Mouse (Mus musculus): ENCODE data around the gene Lrig2. TPM values are rescaled to one million over a fixed set of nuclear protein-coding genes. Genes with fewer than 3 reads are reported as not detected.
"Not testable (repeated sequence)": the region's sequence is repeated elsewhere in the genome, so short reads cannot be mapped to it uniquely, and the experiment has no call there.

The Lrig2 gene
- polyA plus RNA-seq, 3 experiments from 2014 or later, result 5.6 to 6.1 (median 5.8) TPM

- ATAC-seq, result no peak
Measured at GRCm38 (mm10) chr3:104431156-104431847, 80.4 kb downstream of the Lrig2 start.

- not testable (repeated sequence) for ATAC-seq
Measured at GRCm38 (mm10) chr3:104427354-104427753, 84.4 kb downstream of the Lrig2 start.

- ATAC-seq, result no peak
Measured at GRCm38 (mm10) chr3:104424346-104424745, 87.4 kb downstream of the Lrig2 start.

GRCm38 (mm10) chr3:104420929-104421328 is 90.8 kb downstream of the Lrig2 start:
- no peak for ATAC-seq

- no peak for ATAC-seq
Measured at GRCm38 (mm10) chr3:104419990-104420389, 91.7 kb downstream of the Lrig2 start.

GRCm38 (mm10) chr3:104416806-104417205 is 94.9 kb downstream of the Lrig2 start:
- ATAC-seq, result no peak

- ATAC-seq, result no peak
Measured at GRCm38 (mm10) chr3:104412482-104412881, 99.2 kb downstream of the Lrig2 start.

- no peak for ATAC-seq
Measured at GRCm38 (mm10) chr3:104407506-104407905, 104.2 kb downstream of the Lrig2 start.

GRCm38 (mm10) chr3:104403582-104403981 is 108.1 kb downstream of the Lrig2 start:
- no peak for ATAC-seq

GRCm38 (mm10) chr3:104401176-104401575 is 110.5 kb downstream of the Lrig2 start:
- ATAC-seq, result no peak

GRCm38 (mm10) chr3:104400126-104400525 is 111.6 kb downstream of the Lrig2 start:
- ATAC-seq, result no peak

- ATAC-seq, result no peak
Measured at GRCm38 (mm10) chr3:104399296-104400045, 112.2 kb downstream of the Lrig2 start.

GRCm38 (mm10) chr3:104397316-104397715 is 114.4 kb downstream of the Lrig2 start:
- ATAC-seq, result no peak

GRCm38 (mm10) chr3:104396736-104397081 is 115.0 kb downstream of the Lrig2 start:
- no peak for ATAC-seq

GRCm38 (mm10) chr3:104396067-104396735 is 115.5 kb downstream of the Lrig2 start:
- ATAC-seq, result no peak

GRCm38 (mm10) chr3:104390072-104390471 is 121.6 kb downstream of the Lrig2 start:
- no peak for ATAC-seq

- no peak for ATAC-seq
Measured at GRCm38 (mm10) chr3:104389449-104389848, 122.3 kb downstream of the Lrig2 start.

- no peak for ATAC-seq
Measured at GRCm38 (mm10) chr3:104385587-104385986, 126.1 kb downstream of the Lrig2 start.

- ATAC-seq, result no peak
Measured at GRCm38 (mm10) chr3:104383681-104384341, 127.9 kb downstream of the Lrig2 start.

- no peak for ATAC-seq
Measured at GRCm38 (mm10) chr3:104378228-104378627, 133.5 kb downstream of the Lrig2 start.

- no peak for ATAC-seq
Measured at GRCm38 (mm10) chr3:104373907-104374306, 137.8 kb downstream of the Lrig2 start.

- no peak for ATAC-seq
Measured at GRCm38 (mm10) chr3:104372374-104372773, 139.3 kb downstream of the Lrig2 start.

GRCm38 (mm10) chr3:104367912-104368311 is 143.8 kb downstream of the Lrig2 start:
- ATAC-seq, result no peak

Measured in inflammation-experienced regulatory T-cells, adult 6 months (primary cell).